Mouse (Mus musculus) cerebellum, adult 2 months (tissue): Measurements from ENCODE around the gene Cars2.

ENCODE experiments used
- CTCF ChIP-seq: fragments of 200-500 bp; IDR thresholded peaks from 2 replicates; pipeline ENCODE4 v1.5.1; 2011; ENCODE audit warnings: low read depth, mild to moderate bottlenecking, control low read depth, low read length, moderate library complexity, borderline replicate concordance; ENCODE audit not compliant: insufficient read depth
- POLR2A ChIP-seq: fragments of 200-500 bp; IDR thresholded peaks from 2 replicates; pipeline ENCODE4 v1.6.1; 2011; ENCODE audit warnings: low read length, control low read depth, borderline replicate concordance; ENCODE audit not compliant: insufficient read depth

GRCm38 (mm10) chr8:11560220-11560619 lies 9.6 kb upstream of the Cars2 start:
- TF ChIP-seq POLR2A = no peak
- no peak for TF ChIP-seq CTCF
